Mouse (Mus musculus): ENCODE results near the gene Prss35. TPM values are rescaled to one million over a fixed set of nuclear protein-coding genes. Genes with fewer than 3 reads are reported as not detected.

Gene Prss35
- not detected in 2 replicates for polyA plus RNA-seq (2012; rRNA removed)

DNA sequence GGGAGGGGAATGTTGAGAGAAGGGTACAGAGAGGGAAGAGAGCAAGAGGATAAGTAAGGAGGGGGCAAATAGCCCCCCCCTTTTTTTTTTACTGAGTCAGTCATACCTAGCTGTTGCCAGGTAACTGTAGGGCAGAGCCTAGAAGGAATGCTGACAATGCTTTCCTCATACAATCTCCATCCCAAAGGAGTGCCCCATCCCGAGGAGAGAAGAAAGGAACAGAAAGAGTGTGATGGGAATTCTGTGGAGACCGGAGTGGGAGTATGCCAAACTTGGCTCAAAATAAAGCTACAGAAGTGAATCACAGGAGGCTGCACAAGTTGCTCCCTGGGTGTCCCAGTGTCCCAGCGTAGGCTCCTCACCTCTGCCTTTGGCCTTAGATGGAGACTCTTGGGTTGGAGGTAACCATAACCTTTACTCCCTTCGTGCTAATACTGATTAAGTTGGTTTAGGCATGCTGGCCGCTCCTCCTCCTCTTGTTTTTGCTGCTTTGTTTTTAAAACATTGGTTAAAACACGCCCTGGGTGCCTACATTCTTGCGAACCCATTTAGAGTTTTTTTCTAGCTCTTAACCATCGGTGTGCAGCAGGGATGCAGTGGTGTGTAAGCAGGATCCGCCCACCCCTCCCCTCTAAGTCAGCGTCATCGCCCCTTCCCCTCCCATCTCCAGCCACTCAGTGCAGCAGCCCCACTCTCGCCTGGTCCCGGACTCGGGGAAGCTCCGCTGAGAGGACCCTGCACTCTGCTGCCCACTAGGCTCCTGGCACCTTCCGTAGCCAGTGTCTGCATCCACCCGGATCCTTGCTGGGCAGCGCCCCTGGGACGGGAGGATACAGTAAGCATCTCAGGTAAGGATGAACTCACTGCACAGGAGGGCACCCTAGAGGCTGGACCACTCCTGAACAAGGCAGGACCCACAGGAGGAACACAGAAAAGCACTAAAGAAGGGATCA lies at the start of gene Prss35:
Gene Prss35 (plus strand): TSS at position 691 of the 953 bp plus-strand sequence.
- Histone ChIP-seq H3K27ac (ENCODE audit: insufficient read depth, low read depth, low read length) (no peak within 1 kb of the TSS), H3K27me3 (ENCODE audit: control insufficient read depth, insufficient read depth, low read length) (no peaks in the 10 kb centered on the region), H3K4me1 (ENCODE audit: control insufficient read depth, insufficient read depth, insufficient read length, low read length) (no peaks in the 10 kb centered on the region; the same call in 1 of the 2 replicates), H3K36me3 (ENCODE audit: control insufficient read depth, insufficient read depth, low read length) (no peaks in the 10 kb centered on the region), H3K4me3 (ENCODE audit: low read depth, low read length) (no peak within 1 kb of the TSS)
- 20% methylated on average over 19 of the region's 19 CpGs for WGBS
- TF ChIP-seq CTCF (IDR thresholded peaks at IDR 0.05; ENCODE audit: extremely low read depth, insufficient read length, insufficient replicate concordance, low read depth, low read length) = no peak
- TF ChIP-seq POLR2A (IDR thresholded peaks at IDR 0.05; ENCODE audit: low read depth, low read length) = no peak

- H3K4me1 ChIP-seq (ENCODE audit: control insufficient read depth, insufficient read depth, insufficient read length, low read length) = 0 out of 2 replicates have a peak, but pooled peaks cover 2% of the 10 kb centered on the region
- H3K36me3 ChIP-seq (ENCODE audit: control insufficient read depth, insufficient read depth, low read length) = no peaks in the 10 kb centered on the region
- no peaks in the 10 kb centered on the region for H3K27me3 ChIP-seq (ENCODE audit: control insufficient read depth, insufficient read depth, low read length)
- WGBS = 73% methylated on average over 6 of the region's 6 CpGs
- TF ChIP-seq CTCF (IDR thresholded peaks at IDR 0.05; ENCODE audit: extremely low read depth, insufficient read length, insufficient replicate concordance, low read depth, low read length) (no peak), POLR2A (IDR thresholded peaks at IDR 0.05; ENCODE audit: low read depth, low read length) (no peak)
- H3K4me3 ChIP-seq (ENCODE audit: low read depth, low read length) = no peak overlapping the region
- no peak overlapping the region for H3K27ac ChIP-seq (ENCODE audit: insufficient read depth, low read depth, low read length)
Observed at GRCm38 (mm10) chr9:86693935-86694334, 49.5 kb upstream of the Prss35 start.

- H3K27me3 ChIP-seq (ENCODE audit: control insufficient read depth, insufficient read depth, low read length) = no peaks in the 10 kb centered on the region
- no peak overlapping the region for H3K27ac ChIP-seq (ENCODE audit: insufficient read depth, low read depth, low read length)
- peaks cover 3% of the 10 kb centered on the region; the same call in 1 of the 2 replicates for H3K4me1 ChIP-seq (ENCODE audit: control insufficient read depth, insufficient read depth, insufficient read length, low read length)
- no peak overlapping the region for H3K4me3 ChIP-seq (ENCODE audit: low read depth, low read length)
- TF ChIP-seq POLR2A (IDR thresholded peaks at IDR 0.05; ENCODE audit: low read depth, low read length) = no peak
- no peak for TF ChIP-seq CTCF (IDR thresholded peaks at IDR 0.05; ENCODE audit: extremely low read depth, insufficient read length, insufficient replicate concordance, low read depth, low read length)
- 95% methylated on average over 7 of the region's 7 CpGs for WGBS
- no peaks in the 10 kb centered on the region for H3K36me3 ChIP-seq (ENCODE audit: control insufficient read depth, insufficient read depth, low read length)
Observed at GRCm38 (mm10) chr9:86694644-86695043, 48.8 kb upstream of the Prss35 start.

GRCm38 (mm10) chr9:86695199-86695817 lies 48.1 kb upstream of the Prss35 start:
- no peak overlapping the region for H3K27ac ChIP-seq (ENCODE audit: insufficient read depth, low read depth, low read length)
- WGBS = 2% methylated on average over 56 of the region's 56 CpGs
- no peak for TF ChIP-seq POLR2A (IDR thresholded peaks at IDR 0.05; ENCODE audit: low read depth, low read length)
- TF ChIP-seq CTCF (IDR thresholded peaks at IDR 0.05; ENCODE audit: extremely low read depth, insufficient read length, insufficient replicate concordance, low read depth, low read length) = no peak

DNA sequence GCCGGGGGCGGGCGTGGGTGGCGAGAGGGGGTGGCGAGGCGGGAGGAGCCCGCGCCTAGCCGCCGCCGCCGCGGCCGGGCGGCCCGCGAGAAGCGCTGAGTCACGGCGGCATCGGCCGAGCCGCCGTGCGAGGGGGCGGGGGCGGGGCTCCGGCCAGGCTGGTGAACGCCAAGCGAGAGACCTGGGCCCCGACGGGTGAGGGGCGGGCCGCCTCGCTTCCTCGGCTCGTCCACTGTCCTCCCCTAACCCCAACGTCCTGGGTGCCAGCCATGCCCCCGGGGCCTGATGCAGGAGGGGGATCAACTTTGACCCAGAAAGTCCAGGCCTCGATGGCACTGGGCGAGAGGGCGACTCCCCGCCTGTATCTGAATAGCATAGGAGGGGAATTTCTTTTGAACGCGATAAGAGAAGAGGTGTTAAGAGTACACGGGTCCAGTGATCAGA lies 47.6 kb upstream of the Prss35 start, which contains the start of gene Me1:
Gene Me1 (minus strand): TSS at position 136 of the 444 bp plus-strand sequence.
- Histone ChIP-seq H3K4me1 (ENCODE audit: control insufficient read depth, insufficient read depth, insufficient read length, low read length) (peaks cover 6% of the 10 kb centered on the region; the same call in 1 of the 2 replicates), H3K27me3 (ENCODE audit: control insufficient read depth, insufficient read depth, low read length) (no peaks in the 10 kb centered on the region), H3K4me3 (ENCODE audit: low read depth, low read length) (peak within 1 kb of the TSS; percentile 60), H3K36me3 (ENCODE audit: control insufficient read depth, insufficient read depth, low read length) (no peaks in the 10 kb centered on the region), H3K27ac (ENCODE audit: insufficient read depth, low read depth, low read length) (no peak within 1 kb of the TSS)
- WGBS = 2% methylated on average over 45 of the region's 46 CpGs
- TF ChIP-seq CTCF (IDR thresholded peaks at IDR 0.05; ENCODE audit: extremely low read depth, insufficient read length, insufficient replicate concordance, low read depth, low read length) = no peak
- TF ChIP-seq POLR2A (IDR thresholded peaks at IDR 0.05; ENCODE audit: low read depth, low read length) = no peak

More at GRCm38 (mm10) chr9:86695199-86695817, 48.1 kb upstream of the Prss35 start:
- Histone ChIP-seq H3K27me3 (ENCODE audit: control insufficient read depth, insufficient read depth, low read length) (no peaks in the 10 kb centered on the region), H3K4me3 (ENCODE audit: low read depth, low read length) (peak overlapping the region; percentile 60), H3K36me3 (ENCODE audit: control insufficient read depth, insufficient read depth, low read length) (no peaks in the 10 kb centered on the region), H3K4me1 (ENCODE audit: control insufficient read depth, insufficient read depth, insufficient read length, low read length) (peaks cover 6% of the 10 kb centered on the region; the same call in 1 of the 2 replicates)

GRCm38 (mm10) chr9:86701264-86701663 lies 42.2 kb upstream of the Prss35 start:
- H3K36me3 ChIP-seq (ENCODE audit: control insufficient read depth, insufficient read depth, low read length) = no peaks in the 10 kb centered on the region
- no peak overlapping the region for H3K4me3 ChIP-seq (ENCODE audit: low read depth, low read length)
- H3K27ac ChIP-seq (ENCODE audit: insufficient read depth, low read depth, low read length) = no peak overlapping the region
- 64% methylated on average over 5 of the region's 5 CpGs for WGBS
- H3K27me3 ChIP-seq (ENCODE audit: control insufficient read depth, insufficient read depth, low read length) = no peaks in the 10 kb centered on the region
- H3K4me1 ChIP-seq (ENCODE audit: control insufficient read depth, insufficient read depth, insufficient read length, low read length) = peaks cover 3% of the 10 kb centered on the region; the same call in 1 of the 2 replicates
- TF ChIP-seq POLR2A (IDR thresholded peaks at IDR 0.05; ENCODE audit: low read depth, low read length) = no peak
- TF ChIP-seq CTCF (IDR thresholded peaks at IDR 0.05; ENCODE audit: extremely low read depth, insufficient read length, insufficient replicate concordance, low read depth, low read length) = no peak
